Mouse (Mus musculus) megakaryocyte, embryonic 14.5 days (primary cell): Measurements from ENCODE around the gene Aspscr1.

ENCODE experiments used
- FLI1 ChIP-seq: IDR thresholded peaks from 2 replicates; pipeline ENCODE4 v1.6.1; 2012; ENCODE audit warnings: low read length, inconsistent platforms, mixed read lengths
- GATA1 ChIP-seq: IDR thresholded peaks from 3 replicates; pipeline ENCODE4 v1.6.1; 2012; ENCODE audit warnings: mixed read lengths, low read length, inconsistent platforms, borderline replicate concordance

GRCm38 (mm10) chr11:120662759-120663158, 10.0 kb upstream of the Aspscr1 start:
- TF ChIP-seq GATA1 (no peak), FLI1 (no peak)
